24 mouse cellular contexts compared by ENCODE assay signal in genomic region chr13:69029078-69029757, GRCm38 (mm10). TPM values are rescaled to one million over a fixed set of nuclear protein-coding genes. Genes with fewer than 3 reads are reported as not detected.
DNase-seq lines count a peak whose midpoint lies in the region; ATAC-seq and TF ChIP-seq lines count a peak whose summit lies in the region.
"Had no signal": no experiment of that assay in that cellular context is flagged by ENCODE, and none has a peak within 500 bp of the region (broad histone marks: within the 10 kb centered on the region; RNA-seq: fewer than 3 reads in every experiment).

No protein-coding gene starts in this region.

- no peak overlapping the region for H3K4me3 ChIP-seq in liver, adult 2 months (ENCODE audit: insufficient read depth, low read depth, low read length)
- H3K4me3 ChIP-seq in liver, embryonic 11.5 days (ENCODE audit: low read depth, low read length), result no peak overlapping the region
- no peak overlapping the region for H3K4me3 ChIP-seq in intestine, embryonic 14.5 days (ENCODE audit: low read depth, low read length)
- no peak overlapping the region for H3K4me3 ChIP-seq in intestine, postnatal 0 days (ENCODE audit: low read depth, low read length)
- H3K4me3 ChIP-seq in stomach, embryonic 15.5 days (replicated peaks), result no peak overlapping the region
- H3K4me3 ChIP-seq: forebrain, embryonic 10.5 days; forebrain, embryonic 13.5 days; heart, adult 2 months; hindbrain, embryonic 12.5 days had no signal

- ATAC-seq in liver, embryonic 11.5 days (replicated peaks; ENCODE audit: low FRiP score), result no peak
- ATAC-seq in intestine, embryonic 14.5 days (replicated peaks; ENCODE audit: low FRiP score, low TSS enrichment, low read depth), result peak; percentile 81; the same call in 1 of the 2 replicates
- peak; percentile 100 for ATAC-seq in intestine, postnatal 0 days
- ATAC-seq in stomach, embryonic 15.5 days (ENCODE audit: insufficient read depth, low FRiP score, low read depth), result peak; percentile 77; the same call in 1 of the 2 replicates
- ATAC-seq: activated CD4-positive, CD25-positive, alpha-beta regulatory T cell, adult 4 months; forebrain, embryonic 13.5 days; forebrain, embryonic 16.5 days had no signal

- no peaks in the 10 kb centered on the region for H3K36me3 ChIP-seq in liver, adult 2 months (ENCODE audit: control insufficient read depth, insufficient read depth, low read length)
- H3K36me3 ChIP-seq in liver, embryonic 11.5 days (ENCODE audit: control insufficient read depth, insufficient read depth, low read length), result no peaks in the 10 kb centered on the region
- no peaks in the 10 kb centered on the region for H3K36me3 ChIP-seq in intestine, embryonic 14.5 days (ENCODE audit: control insufficient read depth, insufficient read depth, low read length)
- H3K36me3 ChIP-seq in intestine, postnatal 0 days (ENCODE audit: control insufficient read depth, insufficient read depth), result no peaks in the 10 kb centered on the region
- H3K36me3 ChIP-seq in stomach, embryonic 15.5 days, result no peaks in the 10 kb centered on the region
- H3K36me3 ChIP-seq: forebrain, embryonic 10.5 days; hindbrain, embryonic 12.5 days had no signal

- H3K9ac ChIP-seq in liver, adult 2 months (ENCODE audit: low read depth, low read length), result no peak overlapping the region
- H3K9ac ChIP-seq in liver, embryonic 11.5 days (ENCODE audit: low read depth, low read length), result no peak overlapping the region
- H3K9ac ChIP-seq in intestine, embryonic 14.5 days (ENCODE audit: low read length), result no peak overlapping the region
- H3K9ac ChIP-seq in intestine, postnatal 0 days (ENCODE audit: low read depth, low read length), result no peak overlapping the region
- no peak overlapping the region for H3K9ac ChIP-seq in stomach, embryonic 15.5 days
- H3K9ac ChIP-seq: forebrain, embryonic 13.5 days; hindbrain, embryonic 12.5 days had no signal

- DNase-seq in liver, adult 2 months (ENCODE audit: extremely low read depth, low read depth, low spot score), result peak; percentile 78
- DNase-seq in liver, embryonic 11.5 days (ENCODE audit: low spot score), result no peak
- DNase-seq in intestine, embryonic 14.5 days (ENCODE audit: low spot score), result no peak
- DNase-seq in heart, adult 9 months (ENCODE audit: low spot score in 2 of 2), result no peak
- DNase-seq in urinary bladder, postnatal 25 days (ENCODE audit: low spot score), result no peak
- no peak for DNase-seq in spleen, adult 18-20 months
- DNase-seq: adrenal gland, adult 8-10 months; adrenal gland, postnatal 25 days; cerebellum, adult 18-20 months; cerebellum, adult 9-10 months; cerebellum, postnatal 14 days; gastrocnemius, postnatal 10 days; gastrocnemius, postnatal 36 days; heart, adult 2 months had no signal

- no peak overlapping the region for H3K4me2 ChIP-seq in liver, embryonic 11.5 days
- H3K4me2 ChIP-seq in intestine, embryonic 14.5 days (ENCODE audit: low read length), result no peak overlapping the region
- no peak overlapping the region; the same call in 1 of the 2 replicates for H3K4me2 ChIP-seq in intestine, postnatal 0 days (replicated peaks; ENCODE audit: low read depth)
- no peak overlapping the region for H3K4me2 ChIP-seq in stomach, embryonic 15.5 days
- H3K4me2 ChIP-seq: forebrain, embryonic 13.5 days; heart, embryonic 11.5 days; hindbrain, embryonic 12.5 days had no signal

- no peak for TF ChIP-seq POLR2A in liver, adult 2 months (IDR thresholded peaks at IDR 0.05; ENCODE audit: extremely low read depth, insufficient read depth, low read length)

- no peaks in the 10 kb centered on the region for H3K27me3 ChIP-seq in liver, adult 2 months (ENCODE audit: control insufficient read depth, insufficient read depth, low read length)
- no peaks in the 10 kb centered on the region for H3K27me3 ChIP-seq in liver, embryonic 11.5 days (replicated peaks; ENCODE audit: control insufficient read depth, insufficient read depth, low read length)
- no peaks in the 10 kb centered on the region for H3K27me3 ChIP-seq in intestine, embryonic 14.5 days (replicated peaks; ENCODE audit: control insufficient read depth, insufficient read depth, low read length)
- H3K27me3 ChIP-seq in intestine, postnatal 0 days (replicated peaks; ENCODE audit: control insufficient read depth, insufficient read depth, low read length), result no peaks in the 10 kb centered on the region
- H3K27me3 ChIP-seq in stomach, embryonic 15.5 days (replicated peaks), result no peaks in the 10 kb centered on the region
- H3K27me3 ChIP-seq: forebrain, embryonic 13.5 days; hindbrain, embryonic 12.5 days had no signal

- H3K79me2 ChIP-seq in liver, adult 2 months (ENCODE audit: control insufficient read depth, insufficient read depth, low read length), result no peaks in the 10 kb centered on the region

- no peak overlapping the region for H3K27ac ChIP-seq in liver, adult 2 months (replicated peaks; ENCODE audit: insufficient read depth, low read depth, low read length)
- no peak overlapping the region for H3K27ac ChIP-seq in liver, embryonic 11.5 days (ENCODE audit: low read depth, low read length)
- no peak overlapping the region for H3K27ac ChIP-seq in intestine, embryonic 14.5 days (ENCODE audit: low read depth)
- peak overlapping the region; percentile 75 for H3K27ac ChIP-seq in intestine, postnatal 0 days (ENCODE audit: low read depth, low read length)
- no peak overlapping the region for H3K27ac ChIP-seq in stomach, embryonic 15.5 days
- H3K27ac ChIP-seq: forebrain, embryonic 10.5 days; forebrain, embryonic 13.5 days; heart, adult 2 months; hindbrain, embryonic 12.5 days had no signal

- H3K9me3 ChIP-seq in liver, embryonic 11.5 days (ENCODE audit: control insufficient read depth, low read length), result no peaks in the 10 kb centered on the region
- no peaks in the 10 kb centered on the region for H3K9me3 ChIP-seq in intestine, embryonic 14.5 days (ENCODE audit: control insufficient read depth, low read length)
- H3K9me3 ChIP-seq in intestine, postnatal 0 days (ENCODE audit: control insufficient read depth), result no peaks in the 10 kb centered on the region
- no peaks in the 10 kb centered on the region for H3K9me3 ChIP-seq in stomach, embryonic 15.5 days
- H3K9me3 ChIP-seq: forebrain, embryonic 10.5 days; forebrain, embryonic 13.5 days; hindbrain, embryonic 12.5 days had no signal

- TF ChIP-seq CTCF in liver, adult 2 months (IDR thresholded peaks at IDR 0.05; ENCODE audit: low read depth, low read length), result no peak
- no peak for TF ChIP-seq CTCF in intestine, postnatal 0 days (IDR thresholded peaks at IDR 0.05; ENCODE audit: low read depth)

- WGBS in liver, adult 2 months, result 30% methylated on average over 4 of the region's 4 CpGs
- WGBS in liver, embryonic 11.5 days, result 66% methylated on average over 4 of the region's 4 CpGs
- WGBS in intestine, embryonic 14.5 days, result 76% methylated on average over 4 of the region's 4 CpGs
- 43% methylated on average over 4 of the region's 4 CpGs for WGBS in intestine, postnatal 0 days
- 61% methylated on average over 4 of the region's 4 CpGs for WGBS in stomach, embryonic 15.5 days

- H3K4me1 ChIP-seq in liver, adult 2 months (ENCODE audit: control insufficient read depth, insufficient read depth, low read length), result peaks cover 3% of the 10 kb centered on the region
- H3K4me1 ChIP-seq in liver, embryonic 11.5 days (replicated peaks; ENCODE audit: control insufficient read depth, insufficient read depth, low read length), result no peaks in the 10 kb centered on the region
- H3K4me1 ChIP-seq in intestine, embryonic 14.5 days (replicated peaks; ENCODE audit: control insufficient read depth, insufficient read depth, low read length), result no peaks in the 10 kb centered on the region
- H3K4me1 ChIP-seq in intestine, postnatal 0 days (replicated peaks; ENCODE audit: control insufficient read depth, insufficient read depth, low read length), result no peaks in the 10 kb centered on the region
- H3K4me1 ChIP-seq in stomach, embryonic 15.5 days, result no peaks in the 10 kb centered on the region
- H3K4me1 ChIP-seq: forebrain, embryonic 13.5 days; hindbrain, embryonic 12.5 days had no signal

RNA-seq across cellular contexts. Expression of gene Adcy2, which starts 29.9 kb away (rescaled TPM):
- total RNA-seq in liver, adult 2 months (2014; rRNA removed), result 0.09 and 0.40 TPM in 2 replicates
- 0.07 and 0.11 TPM in 2 replicates for polyA plus RNA-seq in liver, adult 2 months (2012; rRNA removed)
- 0.56 and 0.71 TPM in 2 replicates for polyA plus RNA-seq in liver, embryonic 11.5 days (2014; fragmentation: Nextera tagmentation; extraction: Ambion mirVana)
- polyA plus RNA-seq in intestine, embryonic 14.5 days (2014; fragmentation: Nextera tagmentation; extraction: Ambion mirVana), result 4.4 and 5.5 TPM in 2 replicates
- 1.2 and 1.3 TPM in 2 replicates for polyA plus RNA-seq in intestine, postnatal 0 days (2015; fragmentation: Nextera tagmentation; extraction: Ambion mirVana)
- polyA plus RNA-seq in stomach, embryonic 15.5 days (2015; fragmentation: Nextera tagmentation; extraction: Ambion mirVana), result 3.9 and 4.6 TPM in 2 replicates
- total RNA-seq: granulocyte monocyte progenitor cell, adult 5-6 weeks; hematopoietic stem cell, adult 5-6 weeks had no signal
- polyA plus RNA-seq: activated CD4-positive, CD25-positive, alpha-beta regulatory T cell, adult 4 months had no signal
